Mouse (Mus musculus) urinary bladder, postnatal 36 days (tissue): ENCODE data around the gene Glrb.

Experiments used
- DNase-seq, 2 experiments: peaks; one replicate each; pipeline ENCODE4 v3.0.0; 2022; ENCODE audit warnings: low spot score in 2 of 2, mixed read lengths in 1 of 2

Glrb gene

GRCm38 (mm10) chr3:80823975-80824374 lies 89.5 kb downstream of the Glrb start:
- no peak for DNase-seq

GRCm38 (mm10) chr3:80818619-80819018 lies 94.8 kb downstream of the Glrb start:
- no peak for DNase-seq

GRCm38 (mm10) chr3:80813734-80814133 lies 99.7 kb downstream of the Glrb start:
- DNase-seq, result no peak

- DNase-seq, result no peak
Measured at GRCm38 (mm10) chr3:80812237-80812636, 101.2 kb downstream of the Glrb start.

DNA sequence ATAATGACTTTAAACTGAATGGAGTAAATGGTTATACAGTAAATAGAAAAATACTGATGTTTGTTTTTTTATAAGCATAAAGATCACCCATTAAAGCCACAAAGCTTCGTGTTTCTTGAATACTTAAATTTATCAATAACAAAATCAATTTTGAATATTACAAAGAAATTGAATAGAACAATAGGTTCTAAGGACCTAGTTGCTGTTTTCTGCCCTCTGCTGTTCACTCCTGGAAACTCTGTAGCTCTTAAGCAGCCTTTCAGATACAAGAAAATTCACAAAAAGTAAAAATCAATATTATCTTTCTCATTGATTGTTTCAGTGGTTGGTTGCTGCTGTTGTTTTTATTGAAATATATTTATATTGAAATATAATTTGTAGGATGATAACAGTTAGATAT lies 108.1 kb downstream of the Glrb start:
- DNase-seq, result no peak

DNA sequence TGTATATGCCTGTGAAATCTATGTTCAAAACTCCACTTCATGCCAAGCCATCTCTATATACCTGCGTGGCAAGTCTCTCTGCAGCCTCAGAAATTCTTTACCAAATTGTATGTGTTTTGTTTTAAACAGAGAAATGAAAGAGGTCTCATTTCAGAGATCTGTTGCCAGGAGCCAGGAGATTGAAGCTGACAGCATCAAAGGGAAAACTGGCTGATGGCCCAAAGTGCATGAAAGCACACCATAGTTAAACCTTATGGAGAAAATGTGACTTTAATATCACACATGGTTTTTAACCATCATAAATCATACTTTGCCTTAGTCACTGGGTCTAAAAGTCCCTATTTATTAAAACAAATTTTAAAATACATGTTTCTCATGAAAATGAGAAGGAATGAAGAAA lies 109.6 kb downstream of the Glrb start:
- no peak for DNase-seq

- DNase-seq, result no peak
Measured at GRCm38 (mm10) chr3:80803211-80803610, 110.2 kb downstream of the Glrb start.

GRCm38 (mm10) chr3:80802596-80803081 lies 110.8 kb downstream of the Glrb start, which contains the start of gene Gria2:
Gene Gria2, minus strand, starts transcription at chr3:80802835.
- peak; percentile 21 to 56 for DNase-seq

DNA sequence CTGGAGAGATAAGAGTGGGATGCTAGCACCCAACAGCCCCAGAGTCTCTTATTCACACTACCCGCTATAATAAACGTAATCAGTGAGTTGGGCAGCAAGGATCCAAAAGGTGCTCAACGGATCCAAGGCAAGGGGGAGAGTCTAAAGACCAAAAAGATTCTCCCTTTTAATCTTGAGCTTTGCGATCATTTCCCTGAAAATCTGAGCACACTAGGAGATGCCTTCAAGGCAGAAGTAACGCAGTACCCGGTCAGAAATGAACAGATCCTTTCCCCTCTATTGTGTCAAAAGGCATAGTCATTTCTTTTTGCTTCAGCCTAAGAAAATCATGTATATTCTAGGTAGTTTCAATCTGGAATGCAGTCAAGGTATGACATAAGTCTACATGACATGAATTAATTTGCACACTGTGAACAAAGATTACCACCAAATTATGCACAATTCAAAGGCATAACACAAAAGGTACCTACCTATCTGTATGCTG lies 111.6 kb downstream of the Glrb start:
- no peak for DNase-seq

GRCm38 (mm10) chr3:80800995-80801826 lies 112.2 kb downstream of the Glrb start:
- DNase-seq, result peak in 1 of 2 experiments; percentile 3

- DNase-seq, result no peak
Measured at GRCm38 (mm10) chr3:80800299-80800994, 113.0 kb downstream of the Glrb start.

- no peak for DNase-seq
Measured at GRCm38 (mm10) chr3:80797935-80798334, 115.5 kb downstream of the Glrb start.

GRCm38 (mm10) chr3:80796764-80797163 lies 116.7 kb downstream of the Glrb start:
- no peak for DNase-seq

GRCm38 (mm10) chr3:80795284-80795683 lies 118.2 kb downstream of the Glrb start:
- DNase-seq, result no peak
